Mouse (Mus musculus) heart, embryonic 16.5 days (tissue): ENCODE results near the gene Hydin. TPM values are rescaled to one million over a fixed set of nuclear protein-coding genes. Genes with fewer than 3 reads are reported as not detected.

Experiments
- ATAC-seq: fragments of 200-750 bp; cut with Nextera tagmentation; replicated peaks from 2 replicates; pipeline ENCODE4 v1.8.0; 2017; ENCODE audit warnings: moderate number of reproducible peaks; ENCODE audit not compliant: insufficient read depth, low FRiP score; ENCODE audit errors: extremely low read depth
- H3K27ac ChIP-seq: fragments of 300-500 bp; sonication (generic); 2 replicates; pipeline ENCODE4 v1.5.1; 2014; ENCODE audit warnings: mild to moderate bottlenecking, low read length, control low read depth, moderate library complexity
- H3K27me3 ChIP-seq: fragments of 300-500 bp; sonication (generic); 2 replicates; pipeline ENCODE4 v1.6.1; 2014; ENCODE audit warnings: low read length, mixed read lengths; ENCODE audit not compliant: control insufficient read depth, insufficient read depth
- H3K36me3 ChIP-seq: fragments of 300-500 bp; sonication (generic); 2 replicates; pipeline ENCODE4 v1.6.1; 2014; ENCODE audit not compliant: control insufficient read depth, insufficient read depth
- H3K4me1 ChIP-seq: fragments of 300-500 bp; sonication (generic); 2 replicates; pipeline ENCODE4 v1.6.1; 2014; ENCODE audit warnings: low read length, mixed read lengths; ENCODE audit not compliant: control insufficient read depth, insufficient read depth
- H3K4me2 ChIP-seq: fragments of 300-500 bp; sonication (generic); 2 replicates; pipeline ENCODE4 v1.6.1; 2014; ENCODE audit warnings: low read depth, mild to moderate bottlenecking, control low read depth, low read length
- H3K4me3 ChIP-seq: fragments of 300-500 bp; sonication (generic); 2 replicates; pipeline ENCODE4 v1.5.1; 2014; ENCODE audit warnings: mild to moderate bottlenecking, control low read depth, low read length
- H3K9ac ChIP-seq: fragments of 300-500 bp; sonication (generic); 2 replicates; pipeline ENCODE4 v1.6.1; 2014; ENCODE audit warnings: low read length, control low read depth
- H3K9me3 ChIP-seq: fragments of 300-500 bp; sonication (generic); replicated peaks from 2 replicates; pipeline ENCODE4 v1.6.1; 2016; ENCODE audit warnings: low read length; ENCODE audit not compliant: control insufficient read depth
- WGBS: fragments of 180-500 bp; shearing (Covaris S2); extraction: QIAGEN DNeasy Blood & Tissue Kit; methylation state at CpG from one replicate; pipeline ENCODE4 v1.1.7; 2014; 5-methylcytosine and 5-hydroxymethylcytosine counted together
- polyA plus RNA-seq: library from polyadenylated mRNA; unstranded; fragments of >200 nt; fragmentation: Nextera tagmentation; extraction: Ambion mirVana; gene quantifications from 2 replicates; pipeline ENCODE4 v1.2.1, GENCODE M21; 2015

Hydin gene
- polyA plus RNA-seq = 0.11 and 0.17 TPM in 2 replicates

DNA sequence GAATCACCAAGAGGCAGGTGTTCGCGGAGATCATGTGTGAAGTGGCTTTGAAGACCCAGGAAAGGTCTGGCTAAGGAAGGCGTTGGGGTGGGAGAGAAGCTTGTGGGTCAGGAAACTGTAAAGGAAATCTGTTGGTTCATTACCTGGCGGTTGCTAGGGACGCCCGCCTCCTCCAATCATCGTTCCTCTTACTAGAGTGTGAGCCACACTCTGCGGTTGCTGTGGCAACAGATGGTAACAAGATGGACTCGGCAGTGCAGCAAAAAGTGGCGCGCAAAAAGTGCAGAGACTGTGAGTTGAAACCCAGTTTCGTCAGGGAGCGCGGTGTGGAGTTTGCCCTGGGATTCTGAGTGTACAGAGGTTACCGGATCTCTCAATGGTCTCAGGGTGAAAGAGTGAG is at the start of gene Hydin:
Gene Hydin (plus strand): TSS at position 237 of the 400 bp plus-strand sequence.
- Histone ChIP-seq H3K4me3 (peak within 1 kb of the TSS; percentile 46), H3K27ac (no peak within 1 kb of the TSS), H3K27me3 (peaks cover 8% of the 10 kb centered on the region; the same call in 1 of the 2 replicates), H3K4me2 (peak within 1 kb of the TSS; percentile 71), H3K36me3 (no peaks in the 10 kb centered on the region), H3K9me3 (no peaks in the 10 kb centered on the region), H3K4me1 (peaks cover 12% of the 10 kb centered on the region), H3K9ac (peak within 1 kb of the TSS; percentile 25; the same call in 1 of the 2 replicates)
- under 1% methylated on average over 15 of the region's 15 CpGs for WGBS
- ATAC-seq = 0 out of 2 replicates have a peak, but pooled peaks have one; percentile 55

DNA sequence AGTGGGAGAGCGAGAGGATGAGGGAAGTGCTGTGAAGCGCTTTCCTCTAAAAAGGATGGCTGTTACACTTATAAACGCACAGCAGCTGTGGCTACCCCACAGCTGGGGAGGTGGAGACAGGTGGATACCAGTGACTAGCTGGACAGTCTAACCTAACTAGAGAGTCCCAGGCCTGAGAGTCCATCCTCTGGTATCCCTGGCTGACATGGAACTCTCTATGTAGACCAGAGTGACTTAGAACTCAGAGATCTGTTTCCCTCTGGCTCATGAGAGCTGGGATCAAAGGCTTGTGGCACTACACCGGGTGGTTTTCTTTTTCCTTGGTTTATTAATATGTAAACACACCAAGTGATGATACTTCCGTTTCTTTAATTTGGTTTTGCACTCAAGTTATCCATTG is 49.6 kb upstream of the Hydin start:
- H3K27ac ChIP-seq = peak overlapping the region; percentile 25; the same call in 1 of the 2 replicates
- no peak for ATAC-seq

DNA sequence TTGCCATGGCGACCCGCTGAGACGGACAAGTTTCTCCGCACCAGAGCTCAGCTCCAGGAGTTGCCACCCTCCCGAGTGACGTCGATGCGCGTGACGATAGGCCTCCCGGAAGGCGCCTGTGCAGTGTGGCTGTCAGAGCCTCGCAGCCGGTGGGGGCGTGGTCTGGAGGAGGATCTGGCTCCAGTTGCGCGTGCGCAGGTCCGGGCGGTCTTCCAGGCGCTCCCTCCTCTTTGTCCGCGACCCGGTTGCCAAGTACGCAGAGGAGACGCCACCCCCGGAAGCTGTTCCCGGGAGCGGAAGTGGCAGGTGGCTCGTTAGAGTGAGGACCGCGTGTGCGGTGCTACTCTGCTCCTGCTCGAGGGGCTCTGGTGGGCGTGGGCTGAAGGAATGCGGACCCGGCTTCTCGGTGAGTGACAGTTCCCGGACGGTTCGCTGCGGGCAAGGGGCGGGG is 49.1 kb upstream of the Hydin start:
- no peaks in the 10 kb centered on the region for H3K9me3 ChIP-seq
- H3K4me3 ChIP-seq = peak overlapping the region; percentile 69
- WGBS = under 1% methylated on average over 43 of the region's 43 CpGs
- peaks cover 8% of the 10 kb centered on the region for H3K4me1 ChIP-seq
- H3K27ac ChIP-seq = peak overlapping the region; percentile 25; the same call in 1 of the 2 replicates
- peaks cover 21% of the 10 kb centered on the region for H3K36me3 ChIP-seq
- peaks cover 4% of the 10 kb centered on the region; the same call in 1 of the 2 replicates for H3K27me3 ChIP-seq
- peak overlapping the region; percentile 74 for H3K4me2 ChIP-seq
- peak overlapping the region; percentile 67 for H3K9ac ChIP-seq
- peak; percentile 100 for ATAC-seq

More for the DNA sequence above, 49.6 kb upstream of the Hydin start:
- Histone ChIP-seq H3K36me3 (peaks cover 16% of the 10 kb centered on the region), H3K4me2 (peak overlapping the region; percentile 74), H3K27me3 (peaks cover 4% of the 10 kb centered on the region; the same call in 1 of the 2 replicates), H3K4me3 (peak overlapping the region; percentile 69), H3K9ac (no peak overlapping the region), H3K9me3 (no peaks in the 10 kb centered on the region), H3K4me1 (peaks cover 8% of the 10 kb centered on the region)
- 37% methylated on average over 5 of the region's 5 CpGs for WGBS

DNA sequence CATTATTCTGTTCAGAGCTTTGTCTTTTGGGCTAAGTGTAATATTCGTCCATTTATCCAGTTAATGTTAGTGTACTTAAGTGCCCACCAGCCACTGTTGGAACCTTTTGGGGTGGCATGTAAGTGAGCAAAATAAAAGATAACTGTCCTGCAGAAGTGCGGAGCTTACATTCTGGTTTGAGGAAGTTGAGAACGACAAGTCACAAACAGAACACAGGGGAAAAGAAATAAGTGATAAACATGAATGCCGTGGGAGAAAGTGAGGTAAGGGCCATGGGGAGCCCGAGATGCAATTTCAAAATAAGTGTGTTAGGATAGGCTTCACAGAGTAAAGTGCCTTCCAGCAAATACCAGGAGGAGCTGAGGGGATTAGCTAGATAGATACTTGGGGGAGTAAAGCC is 48.3 kb upstream of the Hydin start:
- Histone ChIP-seq H3K27me3 (peaks cover 4% of the 10 kb centered on the region; the same call in 1 of the 2 replicates), H3K27ac (no peak overlapping the region), H3K9ac (peak overlapping the region; percentile 67), H3K4me2 (peak overlapping the region; percentile 74), H3K9me3 (no peaks in the 10 kb centered on the region), H3K4me3 (peak overlapping the region; percentile 69), H3K4me1 (peaks cover 8% of the 10 kb centered on the region), H3K36me3 (peaks cover 27% of the 10 kb centered on the region)
- no peak for ATAC-seq
- 55% methylated on average over 5 of the region's 5 CpGs for WGBS

DNA sequence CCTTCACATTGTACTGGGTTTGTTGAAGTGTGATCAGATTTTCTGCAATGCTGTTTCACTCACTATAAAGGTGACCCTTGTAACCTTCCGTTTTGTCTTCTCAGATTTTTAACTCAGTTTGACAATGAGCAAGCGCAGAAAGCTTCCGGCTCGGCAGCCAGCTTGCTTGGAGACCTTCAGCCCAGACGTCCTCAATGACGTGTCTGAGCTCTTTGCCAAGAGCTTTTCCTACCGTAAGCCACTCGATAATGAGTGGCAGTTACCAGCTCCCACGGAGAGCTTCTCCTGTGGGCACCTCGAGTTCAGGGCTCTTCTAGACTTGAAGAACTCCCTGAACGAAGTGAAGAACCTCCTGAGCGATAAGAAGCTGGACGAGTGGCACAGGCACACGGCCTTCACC is 45.8 kb upstream of the Hydin start:
- whole genome bisulfite sequencing = 79% methylated on average over 14 of the region's 14 CpGs
- H3K9ac ChIP-seq = no peak overlapping the region
- ATAC-seq = no peak
- peaks cover 29% of the 10 kb centered on the region for H3K36me3 ChIP-seq
- H3K4me1 ChIP-seq = peaks cover 8% of the 10 kb centered on the region
- no peak overlapping the region for H3K4me3 ChIP-seq
- no peak overlapping the region for H3K27ac ChIP-seq
- no peaks in the 10 kb centered on the region for H3K9me3 ChIP-seq
- no peaks in the 10 kb centered on the region for H3K27me3 ChIP-seq
- no peak overlapping the region for H3K4me2 ChIP-seq

DNA sequence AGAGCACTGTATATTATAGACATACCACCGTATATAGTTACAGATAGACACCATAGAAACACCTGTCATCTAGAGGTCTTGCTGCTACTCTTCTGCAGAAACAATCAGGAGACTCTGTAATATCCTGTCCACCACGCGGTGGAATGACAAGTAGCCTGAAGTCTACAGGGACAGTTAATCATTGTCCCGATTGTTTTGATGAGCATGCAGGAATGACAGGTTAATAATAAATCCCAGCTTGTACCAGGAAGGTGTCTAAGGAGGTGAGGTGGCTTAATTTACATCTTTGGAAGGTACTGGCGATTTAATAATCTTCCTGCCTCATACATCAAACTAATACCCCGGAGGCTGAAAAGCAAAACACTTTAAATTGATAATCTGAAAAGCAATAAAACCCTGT is 36.0 kb upstream of the Hydin start:
- WGBS = 68% methylated on average over 6 of the region's 6 CpGs
- Histone ChIP-seq H3K4me3 (no peak overlapping the region), H3K9ac (no peak overlapping the region), H3K27me3 (no peaks in the 10 kb centered on the region), H3K9me3 (no peaks in the 10 kb centered on the region), H3K4me2 (no peak overlapping the region), H3K36me3 (no peaks in the 10 kb centered on the region), H3K27ac (no peak overlapping the region), H3K4me1 (no peaks in the 10 kb centered on the region)
- ATAC-seq = no peak

DNA sequence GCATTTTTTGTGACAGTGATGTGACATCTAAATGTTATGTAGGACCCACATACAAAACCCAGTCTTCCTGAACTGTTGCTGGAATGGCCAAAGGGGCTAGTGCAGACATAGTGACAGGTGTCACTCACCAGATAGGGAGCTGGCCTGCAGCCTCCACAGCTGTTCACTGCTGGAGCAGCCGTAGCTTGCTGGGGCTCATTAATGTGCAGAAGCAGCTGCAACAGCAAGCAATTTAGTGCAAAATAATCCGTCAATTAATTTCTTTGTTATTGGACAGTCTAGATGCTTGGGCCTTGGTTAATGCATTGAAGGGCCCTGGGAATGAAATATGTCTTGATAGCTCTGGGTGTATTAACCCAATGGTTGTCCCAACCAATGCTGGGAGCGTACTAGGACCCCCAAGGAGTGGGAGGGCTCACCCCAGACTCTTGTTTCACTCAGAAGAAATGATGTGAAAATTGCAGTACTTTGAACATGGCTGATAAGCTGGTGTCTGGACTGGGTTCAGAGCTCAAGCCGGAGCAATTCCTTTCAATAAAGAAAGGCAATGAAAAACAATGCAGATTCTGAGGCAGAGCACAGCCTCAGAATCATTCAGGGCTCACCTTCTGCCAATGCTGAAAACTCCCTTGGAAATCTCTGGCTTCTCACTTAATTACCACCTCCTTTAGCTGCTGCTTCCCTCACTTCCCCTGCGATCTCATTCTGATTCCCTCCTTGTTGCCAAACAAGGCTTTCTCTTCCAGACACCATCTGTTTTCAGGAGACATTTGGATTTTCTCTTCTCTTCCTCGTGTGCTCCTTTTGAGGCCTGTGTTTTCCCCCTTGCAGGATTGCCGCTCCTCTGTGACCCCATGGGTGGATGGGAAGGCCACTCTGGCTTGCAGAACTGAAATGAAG is 24.2 kb upstream of the Hydin start:
- no peak overlapping the region for H3K4me2 ChIP-seq
- WGBS = 38% methylated on average over 7 of the region's 7 CpGs
- H3K9ac ChIP-seq = no peak overlapping the region
- ATAC-seq = no peak
- H3K4me3 ChIP-seq = no peak overlapping the region
- no peaks in the 10 kb centered on the region for H3K36me3 ChIP-seq
- H3K4me1 ChIP-seq = no peaks in the 10 kb centered on the region
- no peak overlapping the region for H3K27ac ChIP-seq
- H3K27me3 ChIP-seq = no peaks in the 10 kb centered on the region
- no peaks in the 10 kb centered on the region for H3K9me3 ChIP-seq

DNA sequence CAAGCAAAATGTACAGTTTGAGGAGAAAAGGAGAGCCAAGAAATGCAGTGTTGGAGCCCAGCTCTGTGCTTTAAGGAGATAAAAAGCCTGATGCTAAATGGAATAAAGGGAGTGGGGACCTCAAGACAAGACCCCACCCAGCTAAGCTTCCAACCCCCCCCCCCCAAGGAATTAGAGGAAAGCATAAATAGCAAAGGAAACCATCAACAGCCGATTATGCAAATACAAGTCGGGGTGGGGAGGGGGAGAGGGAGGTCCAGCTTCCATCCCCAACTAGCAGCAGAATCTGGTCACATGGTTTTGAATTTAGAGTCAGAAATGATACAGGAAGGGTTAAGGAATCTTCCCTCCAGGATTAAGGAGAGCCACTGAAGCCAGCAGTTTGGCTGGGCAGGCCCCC is 22.2 kb upstream of the Hydin start:
- no peak overlapping the region for H3K27ac ChIP-seq
- H3K4me2 ChIP-seq = no peak overlapping the region
- no peak for ATAC-seq
- H3K4me1 ChIP-seq = no peaks in the 10 kb centered on the region
- no peaks in the 10 kb centered on the region for H3K9me3 ChIP-seq
- 50% methylated on average over 2 of the region's 2 CpGs for WGBS
- H3K4me3 ChIP-seq = no peak overlapping the region
- no peak overlapping the region for H3K9ac ChIP-seq
- H3K27me3 ChIP-seq = no peaks in the 10 kb centered on the region
- H3K36me3 ChIP-seq = no peaks in the 10 kb centered on the region

DNA sequence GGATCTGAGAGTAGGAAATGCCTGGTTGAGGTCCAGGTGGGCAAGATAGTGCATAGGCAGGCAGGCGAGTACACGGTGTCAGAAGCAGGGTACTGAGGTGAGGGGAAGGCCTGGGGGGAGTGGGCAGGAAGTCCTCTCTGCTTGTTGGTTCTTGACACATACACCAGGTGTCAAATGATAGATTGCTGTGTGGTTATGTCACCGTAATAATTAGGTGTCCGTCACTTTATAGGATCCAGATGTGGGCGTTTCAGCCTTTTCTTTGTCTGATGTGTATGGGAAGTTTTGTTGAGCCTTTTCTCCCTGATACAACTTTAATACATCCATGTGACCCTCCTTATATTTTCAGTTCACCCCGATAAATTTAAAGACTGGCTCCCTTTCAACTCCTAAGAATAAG is 19.5 kb upstream of the Hydin start:
- no peak overlapping the region for H3K9ac ChIP-seq
- no peaks in the 10 kb centered on the region for H3K36me3 ChIP-seq
- H3K4me1 ChIP-seq = no peaks in the 10 kb centered on the region
- no peak for ATAC-seq
- 67% methylated on average over 6 of the region's 6 CpGs for WGBS
- H3K4me2 ChIP-seq = no peak overlapping the region
- H3K27ac ChIP-seq = no peak overlapping the region
- H3K9me3 ChIP-seq = no peaks in the 10 kb centered on the region
- no peaks in the 10 kb centered on the region for H3K27me3 ChIP-seq
- no peak overlapping the region for H3K4me3 ChIP-seq
